Mouse (Mus musculus) left cerebral cortex, postnatal 14 days (tissue): Measurements from ENCODE around the gene Psors1c2. TPM values are rescaled to one million over a fixed set of nuclear protein-coding genes. Genes with fewer than 3 reads are reported as not detected.

Source experiments
- DNase-seq, 2 experiments: peaks; one replicate each; pipeline ENCODE4 v3.0.0; 2021 to 2022; ENCODE audit warnings: low spot score in 2 of 2, mixed read lengths in 1 of 2
- intact Hi-C: fragments of 180-260 bp; cut with DNase I; formaldehyde crosslinking; loops from one replicate; pipeline ENCODE4 v1.15.1; 2025
- total RNA-seq, 2 experiments: library from RNA; stranded (reverse); gene quantifications; 2 replicates each; pipeline ENCODE4 v1.2.3; 2021

The Psors1c2 gene
- total RNA-seq, 2 experiments from 2014 or later = 0.55 to 0.72 TPM

DNA sequence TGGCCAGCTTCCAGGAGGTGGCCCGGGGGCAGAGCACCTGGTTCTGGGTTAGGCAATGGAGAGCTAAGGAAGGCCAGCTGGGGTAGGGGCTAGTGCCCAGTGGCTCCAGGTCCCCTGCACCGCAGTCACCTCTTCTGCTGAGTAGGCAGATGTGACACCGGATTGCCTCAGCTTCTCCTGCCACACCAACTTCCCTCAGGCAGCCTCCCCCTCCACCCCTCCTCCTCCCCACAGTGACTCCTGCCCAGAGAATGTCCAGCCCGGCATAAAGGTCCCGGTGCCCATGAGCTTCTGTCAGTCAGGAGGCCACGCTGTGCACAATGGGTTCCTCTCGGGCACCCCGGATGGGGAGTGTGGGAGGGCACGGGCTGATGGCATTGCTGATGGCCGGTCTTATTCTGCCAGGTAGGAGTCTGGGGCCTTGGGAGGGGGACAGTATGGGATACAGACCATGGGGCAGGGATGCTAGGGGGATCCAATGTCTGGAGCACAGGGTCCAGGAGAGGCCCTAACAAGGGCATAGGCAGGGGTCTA is 18.9 kb downstream of the Psors1c2 start, which contains the start of gene Cdsn:
TSS of gene Cdsn (plus strand) at position 248 of the 534 bp plus-strand sequence.
- intact Hi-C loops = no loop called here
- DNase-seq = no peak

DNA sequence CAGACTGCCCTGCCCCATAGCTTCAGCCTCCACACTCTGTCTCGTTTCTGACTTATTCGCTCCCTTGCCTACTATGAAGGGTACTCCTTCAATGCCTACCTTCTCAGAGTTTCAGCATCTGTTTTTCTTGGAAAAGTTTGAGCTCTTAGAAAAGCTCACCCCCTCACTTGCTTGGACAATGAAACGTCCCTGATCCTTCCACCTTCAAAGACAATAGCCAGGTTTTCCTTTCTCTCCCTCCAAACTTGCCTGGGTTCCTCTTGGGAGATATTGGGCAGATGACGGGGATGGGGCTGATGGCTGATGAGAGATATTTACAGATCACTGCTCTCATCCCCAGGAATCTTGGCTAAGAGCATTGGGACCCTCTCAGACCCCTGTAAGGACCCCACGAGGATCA is 21.3 kb downstream of the Psors1c2 start:
- no peak for DNase-seq
- intact Hi-C loops = no loop called here

DNA sequence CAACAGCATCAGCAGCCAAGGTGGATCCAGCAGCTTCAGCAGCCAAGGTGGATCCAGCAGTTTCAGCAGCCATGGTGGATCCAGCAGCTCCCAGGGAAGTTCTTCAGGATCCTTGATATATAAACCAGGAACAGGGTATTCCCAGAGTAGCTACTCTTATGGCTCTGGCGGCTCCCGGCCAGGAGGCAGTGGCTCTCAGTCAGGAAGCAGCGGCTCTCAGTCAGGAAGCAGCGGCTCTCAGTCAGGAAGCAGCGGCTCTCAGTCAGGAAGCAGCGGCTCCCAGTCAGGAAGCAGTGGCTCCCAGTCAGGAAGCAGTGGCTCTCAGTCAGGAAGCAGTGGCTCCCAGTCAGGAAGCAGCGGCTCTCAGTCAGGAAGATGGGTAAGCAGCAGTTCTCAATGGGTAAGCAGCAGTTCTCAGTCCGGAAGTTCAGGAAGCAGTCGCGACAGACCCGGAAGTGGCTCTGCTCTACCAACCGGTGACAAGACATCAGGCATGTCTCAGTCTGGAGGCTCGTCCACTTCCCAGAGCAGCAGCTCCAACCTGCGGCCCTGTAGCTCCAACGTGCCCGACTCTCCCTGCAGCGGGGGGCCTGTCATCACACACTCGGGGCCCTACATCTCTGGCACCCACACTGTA is 21.9 kb downstream of the Psors1c2 start:
- intact Hi-C loops = no loop called here
- no peak for DNase-seq

DNA sequence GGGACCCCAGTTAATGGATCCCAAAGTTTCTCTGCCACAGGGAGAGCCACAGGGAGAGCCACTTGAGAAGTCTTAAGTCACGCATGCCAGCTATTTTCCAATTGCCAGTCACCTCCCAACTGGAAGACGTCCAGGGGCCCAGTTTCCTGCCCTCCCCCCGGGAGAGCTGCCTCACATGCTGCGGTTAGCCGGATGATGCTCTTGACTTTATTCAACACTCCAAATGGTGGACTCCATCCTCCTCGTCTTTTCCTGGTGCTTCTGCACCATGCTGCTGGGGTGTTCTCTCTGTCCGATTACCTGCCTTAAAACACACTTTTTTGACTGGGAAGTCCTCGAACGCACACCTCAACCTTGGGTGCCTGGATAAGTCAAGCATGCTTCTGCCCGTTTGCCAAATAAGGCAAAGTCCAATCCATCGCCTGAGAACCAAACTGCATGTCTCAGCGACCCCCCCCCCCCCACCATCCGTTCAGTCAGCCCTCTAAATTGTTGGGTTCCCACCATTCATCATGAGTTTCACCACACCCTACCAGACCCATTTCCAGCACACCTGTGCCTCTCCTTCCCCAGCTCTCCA is 23.3 kb downstream of the Psors1c2 start:
- intact Hi-C loops = no loop called here

DNA sequence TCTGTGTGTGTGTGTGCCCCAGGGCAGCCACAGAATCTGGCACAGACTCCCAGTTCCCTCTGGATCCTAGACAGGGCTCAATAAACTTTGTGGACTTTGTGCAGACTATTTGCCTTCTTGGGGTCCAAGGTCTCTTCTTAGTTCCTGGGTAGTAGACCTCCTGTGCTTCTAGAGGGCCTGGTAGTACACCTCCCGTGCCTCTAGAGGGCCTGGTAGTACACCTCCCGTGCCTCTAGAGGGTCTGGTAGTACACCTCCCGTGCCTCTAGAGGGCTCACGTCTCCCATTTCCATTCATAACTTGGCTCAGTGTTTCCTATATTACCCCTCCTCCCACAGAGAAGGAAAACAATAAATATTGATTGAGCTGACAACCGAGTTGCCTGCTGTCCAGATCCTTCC is 23.8 kb downstream of the Psors1c2 start:
- peak; percentile 53 to 72 for DNase-seq
- intact Hi-C loops = no loop called here

More for the DNA sequence above, 23.3 kb downstream of the Psors1c2 start:
- no peak for DNase-seq

DNA sequence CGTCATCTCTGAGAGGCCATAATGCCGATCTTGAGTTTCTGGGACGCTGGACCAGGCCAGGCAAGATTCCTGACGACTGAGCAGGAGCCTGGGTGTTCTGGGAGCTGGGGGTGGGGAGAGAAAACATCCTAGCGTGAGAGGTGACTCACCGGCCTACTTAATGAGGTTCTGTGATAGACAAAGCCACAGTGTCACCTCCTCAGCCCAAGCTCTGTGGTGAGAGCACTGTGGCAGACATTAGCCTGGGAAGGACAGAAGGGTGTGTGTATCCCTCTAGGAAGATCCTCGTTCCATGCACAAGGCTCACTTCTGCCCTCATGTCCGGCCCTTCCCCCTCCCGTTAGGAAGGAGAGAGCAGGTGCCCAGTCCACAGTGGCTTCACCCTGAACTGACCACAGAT is 24.4 kb downstream of the Psors1c2 start:
- intact Hi-C loops = no loop called here

DNA sequence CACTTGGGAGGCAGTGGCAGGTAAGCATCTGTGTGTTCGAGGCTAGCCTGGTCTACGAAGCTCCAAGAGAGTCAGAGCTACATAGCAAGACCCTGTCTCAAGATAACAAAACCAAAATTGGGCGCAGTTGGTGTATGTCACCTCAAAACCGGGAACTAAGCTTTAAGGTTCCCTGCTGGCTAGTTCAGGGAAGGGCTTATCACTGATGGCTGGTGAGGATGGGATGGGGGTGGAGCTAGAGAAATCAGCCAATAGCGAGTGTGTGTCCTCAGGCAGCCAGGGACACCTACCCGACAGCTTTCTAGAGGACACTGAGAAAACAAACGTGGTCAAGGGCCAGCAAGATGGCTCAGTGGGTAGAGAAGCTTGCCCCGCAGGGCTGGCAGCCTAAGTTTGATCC is 25.2 kb downstream of the Psors1c2 start:
- intact Hi-C loops = no loop called here
- no peak for DNase-seq

More for the DNA sequence above, 24.4 kb downstream of the Psors1c2 start:
- no peak for DNase-seq

DNA sequence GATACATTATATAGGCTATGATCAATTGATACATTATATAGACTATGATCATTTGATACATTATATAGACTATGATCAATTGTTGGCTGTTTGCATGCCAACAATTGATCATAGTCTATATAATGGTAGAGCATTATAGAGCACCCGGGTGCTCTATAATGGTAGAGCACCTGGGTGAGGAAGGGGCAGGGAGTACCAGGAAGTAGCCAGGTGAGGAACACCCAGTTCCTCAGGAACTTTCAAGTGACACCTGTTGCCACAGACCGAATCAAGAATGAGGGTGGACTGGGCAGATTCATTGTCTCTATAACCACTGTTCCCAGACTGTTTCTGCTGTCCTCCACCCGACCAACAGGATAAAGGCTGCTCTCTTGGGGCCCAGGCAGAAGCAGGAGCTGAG is 34.1 kb downstream of the Psors1c2 start, which contains the start of gene 2300002M23Rik:
TSS of gene 2300002M23Rik (plus strand) at position 301 of the 400 bp plus-strand sequence.
- intact Hi-C loops = no loop called here
- DNase-seq = no peak

DNA sequence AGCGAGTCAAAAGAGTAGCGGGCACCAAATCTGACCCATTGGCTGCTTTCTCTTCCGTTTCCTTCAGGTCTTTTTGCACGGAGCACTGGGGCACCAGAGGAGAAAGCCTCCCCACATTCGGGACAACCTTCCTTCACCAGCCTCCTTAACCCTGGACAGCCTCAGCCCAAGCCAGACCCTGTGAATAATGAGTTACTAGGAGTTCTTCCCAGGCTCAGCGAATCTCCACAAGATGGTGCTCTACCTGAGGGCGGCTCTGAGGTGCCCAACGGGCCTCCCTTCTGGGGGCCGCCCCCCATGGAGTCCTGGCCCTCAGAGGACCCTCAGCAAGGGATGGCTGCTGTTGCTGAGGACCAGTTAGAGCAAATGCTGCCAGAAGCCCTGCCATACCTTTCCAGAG is 34.8 kb downstream of the Psors1c2 start:
- DNase-seq = no peak
- intact Hi-C loops = no loop called here

DNA sequence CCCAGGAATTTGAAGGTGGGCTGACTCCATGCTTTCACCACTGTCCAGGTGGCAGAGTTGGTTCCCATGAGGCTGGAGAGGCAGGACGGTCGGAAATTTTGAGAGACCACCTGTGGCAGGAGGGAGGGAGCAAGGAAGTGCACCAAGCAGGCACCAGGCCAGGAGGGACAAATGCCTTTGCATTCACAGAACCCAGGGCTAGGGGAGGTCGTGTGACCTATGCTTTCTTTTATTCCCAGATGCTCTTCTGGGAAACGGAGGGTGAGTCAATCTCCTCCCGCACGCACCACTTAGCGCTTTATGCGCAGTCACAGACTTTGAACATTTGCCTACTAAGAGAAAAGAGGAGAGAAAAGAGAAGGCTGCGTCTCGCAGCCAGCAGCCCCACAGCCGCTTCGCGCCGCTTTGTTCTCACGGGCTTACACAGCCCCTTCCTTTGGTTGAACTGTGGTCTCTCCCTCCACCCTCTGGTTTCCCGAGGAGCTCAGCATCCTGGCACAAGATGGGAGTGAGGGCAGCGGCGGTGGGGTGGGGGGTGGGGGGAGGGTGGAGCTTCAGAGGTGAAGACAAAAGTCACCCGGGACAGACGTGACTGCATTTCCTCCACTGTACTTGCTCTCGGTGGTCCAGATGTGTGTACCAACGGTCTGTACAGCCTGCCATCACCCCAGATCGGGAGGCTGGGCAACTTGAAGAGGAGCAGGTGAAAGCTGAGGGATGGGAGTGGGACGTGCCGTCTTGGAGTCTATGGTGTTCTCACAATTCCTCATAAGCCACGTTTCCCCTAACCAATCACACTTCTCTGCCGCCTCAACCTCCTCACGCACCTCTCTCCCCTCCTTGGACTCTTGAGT is 36.3 kb downstream of the Psors1c2 start:
- intact Hi-C loops = no loop called here

DNA sequence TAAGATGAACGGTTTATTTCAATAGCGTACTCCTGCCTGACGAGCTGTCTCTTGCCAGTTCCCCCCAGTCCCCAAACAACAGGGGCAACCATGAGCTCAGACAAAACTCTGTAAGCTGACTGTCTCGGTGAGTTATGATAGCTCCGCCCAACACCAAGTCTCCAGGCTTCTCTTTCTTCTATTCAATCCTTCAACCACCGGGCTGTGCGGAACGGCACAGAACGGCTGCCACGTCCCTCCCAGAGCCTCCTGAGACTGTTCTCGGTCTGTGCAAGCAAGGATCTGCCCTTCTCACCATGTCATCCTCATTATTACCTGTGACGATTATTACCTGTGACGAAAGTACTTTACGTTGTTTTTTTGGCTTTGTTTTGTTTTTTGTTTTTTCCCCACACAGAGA is 37.8 kb downstream of the Psors1c2 start:
- no peak for DNase-seq
- intact Hi-C loops = no loop called here

More for the DNA sequence above, 36.3 kb downstream of the Psors1c2 start:
- no peak for DNase-seq

DNA sequence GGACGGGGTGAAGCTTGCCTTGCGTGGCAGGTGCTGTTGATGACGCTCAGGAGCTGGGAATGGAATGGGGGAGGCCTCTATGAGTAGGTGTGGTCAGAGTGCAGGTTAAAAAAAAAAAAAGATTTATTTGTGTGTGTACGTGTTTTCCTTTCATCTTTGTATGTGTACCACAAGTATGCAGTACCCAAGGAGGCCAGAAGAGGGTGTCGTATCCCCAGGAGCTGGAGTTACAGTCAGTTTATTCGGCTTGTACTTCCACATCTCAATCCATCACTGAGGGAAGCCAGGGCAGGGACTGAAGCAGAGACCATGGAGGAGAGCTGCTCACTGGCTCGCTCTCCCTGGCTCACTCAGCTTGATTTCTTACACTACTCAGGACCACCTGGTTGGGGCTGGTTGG is 38.5 kb downstream of the Psors1c2 start:
- no peak for DNase-seq
- intact Hi-C loops = no loop called here

DNA sequence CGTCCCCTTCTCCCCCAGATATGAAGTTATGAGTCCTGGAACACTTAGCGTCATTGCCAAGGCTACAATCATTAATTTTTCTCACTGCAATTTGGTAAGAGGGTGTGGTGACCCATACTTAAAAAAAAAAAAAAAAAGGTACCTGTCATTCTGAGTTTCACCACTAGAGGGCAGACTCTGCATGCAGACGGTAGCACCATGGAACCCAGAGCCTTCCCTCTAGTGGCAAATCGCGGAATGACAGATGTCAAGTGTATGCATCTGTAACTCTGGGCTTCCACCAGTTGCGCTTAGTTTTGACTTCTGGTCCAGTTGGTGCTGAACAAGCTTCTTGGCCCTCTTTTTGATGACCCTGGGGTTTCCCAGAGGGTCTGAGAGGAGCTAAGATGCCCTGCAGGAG is 45.2 kb downstream of the Psors1c2 start:
- intact Hi-C loops = no loop called here
- peak; percentile 84 to 85 for DNase-seq

DNA sequence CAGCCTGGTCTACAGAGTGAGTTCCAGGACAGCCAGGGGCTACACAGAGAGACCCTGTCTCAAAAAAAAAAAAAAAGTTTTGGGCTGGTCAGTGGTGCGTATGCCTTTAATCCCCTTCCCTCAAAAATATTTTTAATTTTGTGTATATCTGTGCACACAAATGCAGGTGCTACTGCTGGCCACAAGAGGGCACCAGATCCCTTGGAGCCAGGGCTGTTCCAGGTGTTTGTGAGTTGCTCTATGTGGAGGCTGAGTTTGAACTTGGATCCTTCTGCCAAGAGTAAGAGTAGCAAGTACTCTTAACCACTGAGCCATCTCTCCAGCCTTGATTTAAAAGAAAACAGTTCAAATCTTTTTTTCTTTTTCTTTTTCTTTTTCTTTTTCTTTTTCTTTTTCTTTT is 49.9 kb downstream of the Psors1c2 start:
- DNase-seq = no peak

More for the DNA sequence above, 49.9 kb downstream of the Psors1c2 start:
- intact Hi-C loops = loop anchor here (5.0 kb wide), 1 partner anchor 154 kb away; no protein-coding TSS in a partner anchor

Other genes starting within 250 kb of the Psors1c2 start
- under 1 TPM; 0.48 to 0.74 TPM for gene H2-Q1, start 212.8 kb upstream of the Psors1c2 start, total RNA-seq
- gene H2-Q2, start 191.0 kb upstream of the Psors1c2 start, total RNA-seq = 1 to 10 TPM in 1 of 2 experiments, under 1 TPM in 1; 0.48 to 2.2 TPM
- 1 to 10 TPM in 1 of 2 experiments, under 1 TPM in 1; 0.85 to 1.4 TPM for gene H2-Q4, start 153.6 kb upstream of the Psors1c2 start, total RNA-seq
- not detected for gene H2-Q6, start 108.4 kb upstream of the Psors1c2 start, total RNA-seq
- gene H2-Q7, start 94.0 kb upstream of the Psors1c2 start, total RNA-seq = under 1 TPM; 0.35 to 0.36 TPM
- under 1 TPM; 0.13 to 0.27 TPM for gene H2-Q10, start 63.1 kb upstream of the Psors1c2 start, total RNA-seq
- gene Pou5f1, start 27.2 kb upstream of the Psors1c2 start, total RNA-seq = under 1 TPM in 1 of 2 experiments, not detected in 1; 0.25 TPM
- 1 to 10 TPM; 8.6 to 9.5 TPM for gene Tcf19, start 16.4 kb upstream of the Psors1c2 start, total RNA-seq
- 1 to 10 TPM; 8.1 to 9.1 TPM for gene Cchcr1, start 16.1 kb upstream of the Psors1c2 start, total RNA-seq
- under 1 TPM; 0.68 to 0.79 TPM for gene Cdsn, start 18.9 kb downstream of the Psors1c2 start, total RNA-seq
- gene 2300002M23Rik, start 34.2 kb downstream of the Psors1c2 start, total RNA-seq = not detected
- not detected for gene Sfta2, start 68.3 kb downstream of the Psors1c2 start, total RNA-seq
- not detected for gene Gm9573, start 93.4 kb downstream of the Psors1c2 start, total RNA-seq
- not detected for gene Mucl3, start 110.5 kb downstream of the Psors1c2 start, total RNA-seq
- 10 to 100 TPM; 31.1 to 40.8 TPM for gene Vars2, start 134.4 kb downstream of the Psors1c2 start, total RNA-seq
- gene Gtf2h4, start 140.5 kb downstream of the Psors1c2 start, total RNA-seq = 10 to 100 TPM; 23.0 to 26.2 TPM
- gene Ddr1, start 171.4 kb downstream of the Psors1c2 start, total RNA-seq = 10 to 100 TPM; 46.1 to 52.8 TPM